Mouse (Mus musculus): ENCODE data around the gene Agap3. TPM values are rescaled to one million over a fixed set of nuclear protein-coding genes. Genes with fewer than 3 reads are reported as not detected.

The Agap3 gene
- polyA plus RNA-seq, 1 experiment from 2014 or later: 25.5 TPM

GRCm38 (mm10) chr5:24500851-24501250, 48.9 kb downstream of the Agap3 start:
- ATAC-seq: no peak
- WGBS (ENCODE audit: insufficient replicate concordance): 92% methylated on average over 11 of the region's 11 CpGs
- Histone ChIP-seq H3K36me3 (peaks cover 65% of the 10 kb centered on the region), H3K27ac (no peak overlapping the region), H3K27me3 (replicated peaks) (peaks cover 22% of the 10 kb centered on the region), H3K4me3 (no peak overlapping the region), H3K4me1 (peaks cover 18% of the 10 kb centered on the region), H3K9ac (no peak overlapping the region), H3K4me2 (no peak overlapping the region), H3K9me3 (replicated peaks) (no peaks in the 10 kb centered on the region)

DNA sequence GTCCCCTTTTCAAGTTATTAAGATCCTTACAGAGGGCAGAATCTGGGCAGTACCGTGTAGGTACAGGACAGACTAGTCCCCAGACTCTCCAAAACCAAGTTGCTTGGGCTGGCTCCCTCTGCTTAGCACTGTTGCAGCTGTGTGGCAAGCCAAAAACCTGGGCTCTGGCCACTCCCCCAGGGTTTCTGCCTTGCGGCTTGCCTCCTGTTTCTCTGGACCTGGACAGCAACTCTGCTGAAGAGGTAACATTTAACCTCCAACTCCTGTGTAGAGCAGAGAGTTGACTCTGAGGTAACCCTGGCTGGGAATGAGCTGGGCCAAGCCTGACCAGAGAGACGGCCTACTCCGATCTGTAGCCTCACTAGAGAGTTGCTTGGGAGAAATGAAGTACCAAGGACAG, 50.8 kb downstream of the Agap3 start:
- peaks cover 46% of the 10 kb centered on the region for H3K36me3 ChIP-seq
- ATAC-seq: no peak
- peaks cover 21% of the 10 kb centered on the region for H3K4me1 ChIP-seq
- H3K27me3 ChIP-seq (replicated peaks): peaks cover 28% of the 10 kb centered on the region
- H3K9ac ChIP-seq: no peak overlapping the region
- no peak overlapping the region for H3K4me2 ChIP-seq
- H3K27ac ChIP-seq: no peak overlapping the region
- WGBS (ENCODE audit: insufficient replicate concordance): 75% methylated on average over 4 of the region's 4 CpGs
- no peaks in the 10 kb centered on the region for H3K9me3 ChIP-seq (replicated peaks)
- no peak overlapping the region for H3K4me3 ChIP-seq

- H3K4me3 ChIP-seq: no peak overlapping the region
- ATAC-seq: peak; percentile 38; the same call in 1 of the 2 replicates
- H3K27me3 ChIP-seq (replicated peaks): peaks cover 36% of the 10 kb centered on the region
- no peak overlapping the region for H3K9ac ChIP-seq
- H3K4me2 ChIP-seq: no peak overlapping the region
- no peaks in the 10 kb centered on the region for H3K9me3 ChIP-seq (replicated peaks)
- peaks cover 21% of the 10 kb centered on the region for H3K4me1 ChIP-seq
- no peak overlapping the region for H3K27ac ChIP-seq
- WGBS (ENCODE audit: insufficient replicate concordance): 13% methylated on average over 2 of the region's 2 CpGs
- peaks cover 18% of the 10 kb centered on the region for H3K36me3 ChIP-seq
Observed at GRCm38 (mm10) chr5:24505513-24505912, 53.5 kb downstream of the Agap3 start.

GRCm38 (mm10) chr5:24508406-24508805, 56.4 kb downstream of the Agap3 start:
- no peak overlapping the region for H3K27ac ChIP-seq
- no peak overlapping the region for H3K4me3 ChIP-seq
- WGBS (ENCODE audit: insufficient replicate concordance): 83% methylated on average over 7 of the region's 7 CpGs
- H3K9me3 ChIP-seq (replicated peaks): no peaks in the 10 kb centered on the region
- peaks cover 21% of the 10 kb centered on the region for H3K4me1 ChIP-seq
- no peak overlapping the region for H3K4me2 ChIP-seq
- ATAC-seq: no peak
- no peaks in the 10 kb centered on the region for H3K36me3 ChIP-seq
- peaks cover 55% of the 10 kb centered on the region for H3K27me3 ChIP-seq (replicated peaks)
- no peak overlapping the region for H3K9ac ChIP-seq

- Histone ChIP-seq H3K4me2 (no peak overlapping the region), H3K9me3 (replicated peaks) (no peaks in the 10 kb centered on the region), H3K4me3 (no peak overlapping the region), H3K27ac (no peak overlapping the region), H3K36me3 (no peaks in the 10 kb centered on the region), H3K27me3 (replicated peaks) (peaks cover 41% of the 10 kb centered on the region), H3K4me1 (peaks cover 5% of the 10 kb centered on the region; the same call in 1 of the 2 replicates), H3K9ac (no peak overlapping the region)
- 47% methylated on average over 11 of the region's 11 CpGs for WGBS (ENCODE audit: insufficient replicate concordance)
- ATAC-seq: no peak
Observed at GRCm38 (mm10) chr5:24510635-24511034, 58.7 kb downstream of the Agap3 start.

GRCm38 (mm10) chr5:24512271-24512670, 60.3 kb downstream of the Agap3 start:
- H3K4me2 ChIP-seq: no peak overlapping the region
- ATAC-seq: no peak
- H3K9me3 ChIP-seq (replicated peaks): no peaks in the 10 kb centered on the region
- 47% methylated on average over 8 of the region's 8 CpGs for WGBS (ENCODE audit: insufficient replicate concordance)
- H3K4me3 ChIP-seq: no peak overlapping the region
- H3K4me1 ChIP-seq: no peaks in the 10 kb centered on the region
- H3K27me3 ChIP-seq (replicated peaks): peaks cover 43% of the 10 kb centered on the region
- H3K27ac ChIP-seq: no peak overlapping the region
- no peaks in the 10 kb centered on the region for H3K36me3 ChIP-seq
- H3K9ac ChIP-seq: no peak overlapping the region

DNA sequence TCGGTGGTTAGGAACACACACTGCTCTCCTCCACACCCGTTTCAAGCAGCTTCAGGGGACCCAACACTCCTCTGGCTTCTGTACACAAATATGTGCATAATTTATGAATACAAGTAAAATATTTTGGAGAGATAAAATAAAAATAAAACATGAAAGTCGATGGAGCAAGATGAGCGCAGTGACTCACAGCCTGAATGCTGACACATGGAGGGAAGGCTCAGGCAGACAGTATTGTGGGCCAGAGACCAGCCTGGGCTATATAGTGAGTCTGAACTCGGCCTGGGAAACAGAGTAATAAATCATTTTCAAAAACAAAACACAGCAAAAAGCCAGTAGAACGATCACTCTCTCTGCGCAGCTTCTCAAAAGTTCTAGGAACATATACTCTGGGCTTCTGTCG, 69.4 kb downstream of the Agap3 start:
- Histone ChIP-seq H3K36me3 (no peaks in the 10 kb centered on the region), H3K4me1 (0 out of 2 replicates have a peak, but pooled peaks cover 5% of the 10 kb centered on the region), H3K9me3 (replicated peaks) (no peaks in the 10 kb centered on the region), H3K27me3 (replicated peaks) (peaks cover 96% of the 10 kb centered on the region), H3K9ac (no peak overlapping the region), H3K27ac (no peak overlapping the region), H3K4me3 (no peak overlapping the region), H3K4me2 (no peak overlapping the region)
- WGBS (ENCODE audit: insufficient replicate concordance): 50% methylated on average over 8 of the region's 8 CpGs
- ATAC-seq: no peak

DNA sequence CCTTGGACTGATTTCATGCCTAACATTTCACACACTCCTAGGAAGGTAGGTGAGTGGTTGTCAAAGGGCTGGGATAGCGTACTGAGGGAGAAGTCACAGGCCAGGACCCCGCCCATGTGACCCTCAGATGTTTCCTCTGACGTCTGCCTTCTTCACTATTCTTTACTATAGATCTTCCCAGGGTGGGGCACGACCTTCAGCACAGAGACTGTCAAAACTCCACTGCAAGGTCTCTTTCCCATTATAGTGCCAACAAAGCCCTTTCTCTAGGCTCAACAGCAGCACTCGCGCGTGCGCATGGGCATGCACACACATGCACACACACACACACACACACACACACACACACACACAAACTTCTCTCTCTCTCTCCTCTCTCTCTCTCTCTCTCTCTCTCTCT, 71.8 kb downstream of the Agap3 start:
- Histone ChIP-seq H3K36me3 (no peaks in the 10 kb centered on the region), H3K9me3 (replicated peaks) (no peaks in the 10 kb centered on the region), H3K4me3 (no peak overlapping the region), H3K27me3 (replicated peaks) (peaks cover 96% of the 10 kb centered on the region), H3K4me2 (no peak overlapping the region), H3K9ac (no peak overlapping the region), H3K27ac (no peak overlapping the region), H3K4me1 (peaks cover 11% of the 10 kb centered on the region; the same call in 1 of the 2 replicates)
- ATAC-seq: no peak
- 47% methylated on average over 8 of the region's 8 CpGs for WGBS (ENCODE audit: insufficient replicate concordance)

DNA sequence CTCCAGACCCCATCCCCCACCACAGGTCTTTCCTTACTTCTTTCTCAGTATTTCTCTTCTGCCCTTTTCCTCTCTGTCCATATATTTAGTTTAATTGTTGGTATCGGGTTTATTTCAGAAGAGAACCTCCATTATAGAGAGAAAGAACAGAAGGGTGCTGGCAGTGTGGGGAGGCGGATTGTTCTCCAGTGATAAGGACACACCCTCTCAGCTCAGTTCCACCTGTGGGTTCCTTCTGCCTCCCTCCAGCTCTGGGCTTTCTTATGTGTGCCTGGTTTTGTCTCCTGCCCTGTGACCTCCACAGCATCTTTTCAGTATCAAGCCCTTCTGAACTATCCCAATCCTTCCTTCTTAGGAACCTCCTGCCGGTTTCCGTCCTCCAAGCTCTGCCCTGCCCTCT, 72.5 kb downstream of the Agap3 start:
- Histone ChIP-seq H3K9me3 (replicated peaks) (no peaks in the 10 kb centered on the region), H3K9ac (no peak overlapping the region), H3K27me3 (replicated peaks) (peaks cover 98% of the 10 kb centered on the region), H3K27ac (no peak overlapping the region), H3K4me2 (no peak overlapping the region), H3K4me1 (peaks cover 11% of the 10 kb centered on the region; the same call in 1 of the 2 replicates), H3K4me3 (no peak overlapping the region), H3K36me3 (no peaks in the 10 kb centered on the region)
- ATAC-seq: no peak
- 9% methylated on average over 4 of the region's 4 CpGs for WGBS (ENCODE audit: insufficient replicate concordance)

DNA sequence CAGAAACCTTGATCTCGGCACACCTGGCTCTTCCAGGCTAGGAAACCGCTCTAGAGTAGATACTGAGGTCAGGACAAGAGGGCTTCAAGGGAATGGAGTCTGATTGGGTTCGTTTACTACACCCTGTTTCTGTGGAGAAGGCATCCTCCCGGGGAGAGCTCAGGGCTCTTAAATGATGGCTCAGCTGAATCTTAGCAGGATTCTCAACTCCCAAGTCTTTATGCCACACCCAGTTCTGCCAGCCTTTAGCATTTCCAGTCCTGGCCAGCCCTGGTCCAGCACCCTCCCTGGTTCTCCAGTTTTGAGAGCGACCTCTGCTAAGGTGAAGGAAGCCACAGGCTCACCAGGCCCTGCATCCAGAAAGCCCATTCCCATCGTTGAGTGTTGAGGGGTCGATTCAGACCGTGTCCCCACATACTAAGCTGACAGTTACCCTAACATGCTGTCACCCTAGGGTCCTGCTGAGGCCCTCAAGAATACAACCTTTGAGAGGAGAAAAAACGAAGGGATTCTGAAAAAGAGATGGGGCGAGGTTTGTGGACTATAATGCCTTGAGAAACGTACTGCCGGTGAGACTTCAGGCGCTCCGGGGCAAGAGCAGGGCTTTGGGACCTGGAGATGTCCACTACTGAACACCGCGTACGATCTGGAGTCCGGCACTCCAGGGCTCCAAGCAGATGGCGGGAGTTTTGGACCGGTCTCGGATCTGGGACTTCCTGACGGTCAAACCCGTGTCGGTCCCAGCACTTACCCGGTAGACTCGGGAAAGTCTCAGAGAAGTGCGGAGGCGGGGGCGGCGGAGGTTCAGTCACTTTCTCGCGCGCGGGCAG, 73.6 kb downstream of the Agap3 start:
- 6% methylated on average over 34 of the region's 34 CpGs for WGBS (ENCODE audit: insufficient replicate concordance)

DNA sequence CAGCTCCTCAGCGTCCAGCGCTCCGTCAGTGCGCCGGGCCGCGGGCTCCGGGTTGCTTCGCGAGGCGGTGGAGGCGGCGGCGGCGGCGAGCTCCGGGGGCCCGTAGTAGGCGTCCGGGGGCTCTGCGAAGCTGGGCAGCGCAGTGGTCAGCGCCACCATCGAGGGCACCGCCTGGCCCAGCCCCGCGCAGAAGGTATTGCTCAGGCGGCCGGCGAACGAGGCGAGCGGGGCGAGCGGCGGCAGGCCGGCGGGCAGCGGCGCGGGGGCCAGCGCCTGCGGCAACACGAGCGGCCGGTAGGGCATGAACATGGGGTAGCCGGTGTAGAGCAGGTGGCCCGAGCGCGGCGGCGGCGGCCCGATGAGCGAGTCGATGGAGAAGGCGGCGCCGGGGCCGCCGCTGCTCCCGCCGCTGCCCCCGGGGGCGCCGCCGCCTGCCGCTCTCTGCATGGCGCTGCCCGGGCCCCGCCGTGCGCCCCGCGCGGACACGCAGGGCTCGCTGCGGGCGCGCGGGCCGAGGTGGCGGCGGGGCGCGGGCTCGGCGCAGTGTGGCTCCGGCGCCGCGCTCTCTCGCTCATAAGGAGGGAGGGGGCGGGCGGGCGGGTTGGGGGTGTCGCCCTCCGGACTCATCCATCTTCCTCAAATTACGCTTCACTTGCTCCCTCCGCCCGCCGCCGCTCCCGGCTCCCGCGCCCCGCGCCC, 74.4 kb downstream of the Agap3 start:
- peak overlapping the region; percentile 42 for H3K4me3 ChIP-seq
- H3K4me2 ChIP-seq: peak overlapping the region; percentile 63
- H3K27me3 ChIP-seq (replicated peaks): peaks cover 98% of the 10 kb centered on the region
- no peak overlapping the region for H3K27ac ChIP-seq
- H3K9me3 ChIP-seq (replicated peaks): no peaks in the 10 kb centered on the region
- WGBS (ENCODE audit: insufficient replicate concordance): under 1% methylated on average over 83 of the region's 109 CpGs
- no peak for ATAC-seq
- no peak overlapping the region for H3K9ac ChIP-seq
- peaks cover 11% of the 10 kb centered on the region; the same call in 1 of the 2 replicates for H3K4me1 ChIP-seq
- H3K36me3 ChIP-seq: no peaks in the 10 kb centered on the region

More for the DNA sequence above, 73.6 kb downstream of the Agap3 start:
- peak overlapping the region; percentile 63 for H3K4me2 ChIP-seq
- H3K27me3 ChIP-seq (replicated peaks): peaks cover 96% of the 10 kb centered on the region
- no peak overlapping the region for H3K9ac ChIP-seq
- ATAC-seq: no peak
- no peaks in the 10 kb centered on the region for H3K36me3 ChIP-seq
- H3K9me3 ChIP-seq (replicated peaks): no peaks in the 10 kb centered on the region
- peaks cover 11% of the 10 kb centered on the region; the same call in 1 of the 2 replicates for H3K4me1 ChIP-seq
- H3K4me3 ChIP-seq: peak overlapping the region; percentile 42
- no peak overlapping the region for H3K27ac ChIP-seq

- no peak within 1 kb of the TSS for H3K27ac ChIP-seq
- no peaks in the 10 kb centered on the region for H3K36me3 ChIP-seq
- peaks cover 11% of the 10 kb centered on the region; the same call in 1 of the 2 replicates for H3K4me1 ChIP-seq
- no peak within 1 kb of the TSS for H3K9ac ChIP-seq
- peak within 1 kb of the TSS; percentile 63 for H3K4me2 ChIP-seq
- H3K27me3 ChIP-seq (replicated peaks): peaks cover 98% of the 10 kb centered on the region
- WGBS (ENCODE audit: insufficient replicate concordance): under 1% methylated on average over 48 of the region's 49 CpGs
- no peak for ATAC-seq
- H3K9me3 ChIP-seq (replicated peaks): no peaks in the 10 kb centered on the region
- H3K4me3 ChIP-seq: peak within 1 kb of the TSS; percentile 42
Observed at GRCm38 (mm10) chr5:24526889-24527230, 74.9 kb downstream of the Agap3 start, which contains the start of gene Gbx1. Gene Gbx1 (minus strand): TSS chr5:24527202.
